Mouse (Mus musculus) ES-E14 (cell line): Measurements from ENCODE around the gene Zcchc8. TPM values are rescaled to one million over a fixed set of nuclear protein-coding genes. Genes with fewer than 3 reads are reported as not detected.

Source experiments
- DNase-seq: peaks from one replicate; pipeline ENCODE4 v3.0.0-alpha.2; 2013; ENCODE audit warnings: low read depth, low spot score
- H3K27ac ChIP-seq: 2 replicates; pipeline ENCODE4 v1.5.1; 2012; ENCODE audit warnings: low read depth, mild to moderate bottlenecking, low read length, moderate library complexity, mixed read lengths; ENCODE audit not compliant: poor library complexity, insufficient read depth, severe bottlenecking
- H3K36me3 ChIP-seq: 2 replicates; pipeline ENCODE4 v1.6.1; 2012; ENCODE audit warnings: mild to moderate bottlenecking, low read length, moderate library complexity, mixed read lengths; ENCODE audit not compliant: control insufficient read depth, poor library complexity, insufficient read depth, severe bottlenecking
- H3K4me1 ChIP-seq, 2 experiments: fragments of 150-350 bp in 1 of 2; sonication (generic) in 1 of 2; 2 replicates each; pipeline ENCODE4 v1.6.1; 2012; ENCODE audit warnings: low read length in 2 of 2, mild to moderate bottlenecking in 1 of 2, mixed read lengths in 1 of 2; ENCODE audit not compliant: control insufficient read depth in 2 of 2, insufficient read depth in 2 of 2, poor library complexity in 1 of 2
- H3K4me3 ChIP-seq, 2 experiments: fragments of 150-350 bp in 1 of 2; sonication (generic) in 1 of 2; 2 replicates each; pipeline ENCODE4 v1.5.1; 2012; ENCODE audit warnings: low read length in 2 of 2, low read depth in 1 of 2, mild to moderate bottlenecking in 1 of 2, mixed read lengths in 1 of 2; ENCODE audit not compliant: insufficient read depth in 1 of 2, poor library complexity in 1 of 2, severe bottlenecking in 1 of 2
- H3K9ac ChIP-seq: 2 replicates; pipeline ENCODE4 v1.6.1; 2012; ENCODE audit warnings: low read depth, mild to moderate bottlenecking, low read length, mixed read lengths; ENCODE audit not compliant: poor library complexity, insufficient read depth, severe bottlenecking
- H3K9me3 ChIP-seq: fragments of 150-350 bp; sonication (generic); 2 replicates; pipeline ENCODE4 v1.6.1; 2012; ENCODE audit warnings: low read depth, mild to moderate bottlenecking, low read length; ENCODE audit not compliant: control insufficient read depth, insufficient read depth
- CHD2 ChIP-seq: IDR thresholded peaks from 2 replicates; pipeline ENCODE4 v1.6.1; 2014; ENCODE audit warnings: mild to moderate bottlenecking, low read depth, low read length, inconsistent platforms
- HCFC1 ChIP-seq: IDR thresholded peaks from 2 replicates; pipeline ENCODE4 v1.6.1; 2012; ENCODE audit warnings: low read length, inconsistent platforms, borderline replicate concordance; ENCODE audit not compliant: insufficient read depth
- MAFK ChIP-seq: IDR thresholded peaks from 2 replicates; pipeline ENCODE4 v1.6.1; 2014; ENCODE audit warnings: mild to moderate bottlenecking, low read depth, low read length, inconsistent platforms; ENCODE audit not compliant: insufficient read depth
- ZC3H11A ChIP-seq: IDR thresholded peaks from 2 replicates; pipeline ENCODE4 v1.6.1; 2012; ENCODE audit warnings: low read depth, mild to moderate bottlenecking, inconsistent platforms, low read length, borderline replicate concordance
- ZNF384 ChIP-seq: IDR thresholded peaks from 2 replicates; pipeline ENCODE4 v1.6.1; 2012; ENCODE audit warnings: low read depth, low read length, inconsistent platforms
- in situ Hi-C, 2 experiments: fragments of 600-800 bp; cut with MboI; formaldehyde crosslinking; loops; one replicate each; pipeline ENCODE4 v1.15.1; 2025; ENCODE audit warnings: low sequenced_read_pairs in 2 of 2, inconsistent platforms in 1 of 2; ENCODE audit not compliant: unreplicated experiment in 2 of 2
- total RNA-seq: library from RNA; depleted of rRNA; stranded (reverse); fragments of 300-350 nt; gene quantifications from 2 replicates; pipeline ENCODE4 v1.2.3, GENCODE M21; 2012

Zcchc8 gene
- total RNA-seq, 1 experiment, result 33.0 TPM

- H3K27ac ChIP-seq, result no peak overlapping the region
- H3K4me1 ChIP-seq, result no peaks in the 10 kb centered on the region; a peak in 1 of 4 replicates
- peaks cover 10% of the 10 kb centered on the region for H3K36me3 ChIP-seq
- H3K4me3 ChIP-seq, result no peak overlapping the region
- in situ Hi-C loops, result no loop called here
- no peak for TF ChIP-seq ZNF384
- no peak for TF ChIP-seq HCFC1
- no peak for TF ChIP-seq CHD2
- TF ChIP-seq ZC3H11A, result no peak
- TF ChIP-seq MAFK, result no peak
- no peak overlapping the region for H3K9ac ChIP-seq
- H3K9me3 ChIP-seq, result no peaks in the 10 kb centered on the region
- peak; percentile 22 for DNase-seq
These were observed 26.4 kb downstream of the Zcchc8 start for GRCm38 (mm10) chr5:123694468-123694867.

- in situ Hi-C loops, result no loop called here
- Histone ChIP-seq H3K27ac (no peak within 1 kb of the TSS), H3K9ac (peak within 1 kb of the TSS; percentile 88), H3K36me3 (no peaks in the 10 kb centered on the region), H3K4me3 (peak within 1 kb of the TSS; percentile 80 to 92), H3K4me1 (no peaks in the 10 kb centered on the region), H3K9me3 (no peaks in the 10 kb centered on the region)
- peak; percentile 21 for DNase-seq
- TF ChIP-seq CHD2 (no peak), ZNF384 (peak; percentile 73)
These were observed 36.4 kb downstream of the Zcchc8 start, which contains the start of gene Clip1 for GRCm38 (mm10) chr5:123684221-123685144. Gene Clip1, minus strand, starts transcription at chr5:123684618.

GRCm38 (mm10) chr5:123683377-123684220, 37.3 kb downstream of the Zcchc8 start:
- peak overlapping the region; percentile 88 for H3K9ac ChIP-seq
- no peaks in the 10 kb centered on the region for H3K9me3 ChIP-seq
- no peak for TF ChIP-seq ZC3H11A
- TF ChIP-seq MAFK, result no peak
- TF ChIP-seq HCFC1, result no peak
- TF ChIP-seq CHD2, result no peak
- TF ChIP-seq ZNF384, result no peak
- H3K27ac ChIP-seq, result no peak overlapping the region
- peak overlapping the region; percentile 80 to 92 for H3K4me3 ChIP-seq
- DNase-seq, result peak; percentile 16
- no peaks in the 10 kb centered on the region for H3K36me3 ChIP-seq
- no peaks in the 10 kb centered on the region for H3K4me1 ChIP-seq
- in situ Hi-C loops, result no loop called here

GRCm38 (mm10) chr5:123683043-123683376, 37.9 kb downstream of the Zcchc8 start:
- in situ Hi-C loops, result no loop called here
- H3K4me3 ChIP-seq, result peak overlapping the region; percentile 80 to 92; a peak in 3 of 4 replicates
- H3K9ac ChIP-seq, result no peak overlapping the region
- TF ChIP-seq MAFK (no peak), ZC3H11A (no peak), CHD2 (no peak), ZNF384 (no peak), HCFC1 (no peak)
- DNase-seq, result no peak
- H3K4me1 ChIP-seq, result no peaks in the 10 kb centered on the region
- H3K27ac ChIP-seq, result no peak overlapping the region
- no peaks in the 10 kb centered on the region for H3K36me3 ChIP-seq
- no peaks in the 10 kb centered on the region for H3K9me3 ChIP-seq
